Mouse (Mus musculus) induced T-regulatory cell, adult 2 months (primary cell): ENCODE data around the gene Olfr1036.
"Not testable (repeated sequence)": the region's sequence is repeated elsewhere in the genome, so short reads cannot be mapped to it uniquely, and the experiment has no call there.

ENCODE experiments used
- DNase-seq: peaks from one replicate; pipeline ENCODE4 v3.0.0-alpha.2; 2012; ENCODE audit warnings: low read depth

Olfr1036 gene

DNA sequence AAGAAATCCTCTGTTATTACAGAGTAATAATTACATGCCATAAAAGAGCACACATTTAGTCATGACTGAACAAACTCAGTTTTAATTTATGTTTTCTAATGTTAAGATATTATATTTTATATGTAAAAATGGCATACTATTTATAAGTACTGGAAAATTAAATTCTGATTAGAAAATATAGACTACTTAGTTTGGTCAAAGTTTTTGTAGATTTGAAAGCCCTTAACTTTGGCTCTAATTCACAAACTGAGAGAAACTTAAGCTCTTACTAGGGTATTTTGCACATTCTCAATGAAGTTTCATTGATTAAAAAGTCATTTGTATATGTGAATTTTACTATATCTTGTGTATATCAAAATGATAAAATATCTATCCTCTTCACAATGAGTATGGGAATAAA, at the start of gene Olfr1036:
Olfr1036 (plus strand) TSS at position 301 of the 400 bp plus-strand sequence.
- not testable (repeated sequence) for DNase-seq

DNA sequence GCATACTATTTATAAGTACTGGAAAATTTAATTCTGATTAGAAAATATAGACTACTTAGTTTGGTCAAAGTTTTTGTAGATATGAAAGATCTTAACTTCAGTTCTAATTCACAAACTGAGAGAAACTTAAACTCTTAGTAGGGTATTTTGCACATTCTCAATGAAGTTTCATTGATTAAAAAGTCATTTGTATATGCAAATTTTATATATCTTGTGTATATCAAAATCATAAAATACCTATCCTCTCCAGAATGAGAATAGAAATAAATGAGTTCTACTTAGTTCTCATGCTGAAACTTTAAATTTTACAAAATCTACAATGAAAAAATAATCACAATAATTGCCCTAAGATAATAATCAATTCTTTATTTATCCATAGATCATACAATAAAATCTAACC, 28.2 kb upstream of the Olfr1036 start, which contains the start of gene Olfr1034:
Olfr1034 (plus strand) TSS at position 301 of the 400 bp plus-strand sequence.
- DNase-seq = no peak

DNA sequence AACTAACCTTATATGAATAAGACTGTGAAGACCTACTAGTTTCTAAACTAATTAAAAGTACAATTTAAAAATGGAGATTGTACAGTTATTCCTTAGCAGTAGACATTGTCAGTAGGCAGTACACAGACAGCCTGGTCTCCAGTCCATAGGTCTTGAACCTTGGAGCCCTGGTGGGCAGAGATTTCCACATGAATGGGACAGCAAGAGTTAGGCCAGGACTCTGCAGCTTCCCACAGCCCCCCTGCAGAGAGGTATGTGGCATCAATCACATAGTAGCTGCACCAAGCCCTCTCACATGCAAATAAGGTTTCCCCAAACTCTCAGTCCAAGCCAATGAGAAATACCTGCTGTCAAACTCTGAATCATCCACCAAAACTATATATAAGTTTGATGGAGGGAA, 23.0 kb upstream of the Olfr1036 start:
- not testable (repeated sequence) for DNase-seq

DNA sequence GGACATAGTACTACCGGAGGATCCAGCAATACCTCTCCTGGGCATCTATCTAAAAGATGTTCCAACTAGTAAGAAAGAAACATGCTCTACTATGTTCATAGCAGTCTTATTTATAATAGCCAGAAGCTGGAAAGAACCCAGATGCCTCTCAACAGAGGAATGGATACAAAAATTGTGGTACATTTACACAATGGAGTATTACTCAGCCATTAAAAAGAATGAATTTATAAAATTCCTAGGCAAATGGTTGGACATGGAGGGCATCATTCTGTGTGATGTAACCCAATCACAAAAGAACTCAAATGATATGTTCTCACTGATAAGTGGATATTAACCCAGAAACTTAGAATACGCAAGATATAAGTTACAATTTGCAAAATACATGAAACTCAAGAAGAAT, 10.0 kb upstream of the Olfr1036 start:
- not testable (repeated sequence) for DNase-seq

DNA sequence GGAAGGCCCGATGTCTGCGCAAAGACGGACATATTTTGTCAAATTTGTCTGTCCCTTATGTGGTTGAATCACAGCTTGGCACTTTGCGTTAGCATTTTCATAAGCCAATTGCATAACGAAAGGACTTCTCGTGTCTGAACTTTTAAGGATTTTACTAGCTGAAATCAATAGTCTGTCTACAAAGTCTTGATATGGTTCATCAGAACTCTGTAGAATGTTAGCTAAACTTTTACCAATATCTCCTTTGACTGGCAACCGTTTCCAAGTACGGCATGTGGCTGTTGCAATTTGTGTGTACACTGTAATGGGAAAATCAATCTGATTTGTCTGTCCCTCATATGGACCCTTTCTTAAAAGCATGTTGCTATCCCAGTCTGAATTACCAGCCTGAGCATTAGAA, 3.6 kb upstream of the Olfr1036 start:
- DNase-seq = no peak

DNA sequence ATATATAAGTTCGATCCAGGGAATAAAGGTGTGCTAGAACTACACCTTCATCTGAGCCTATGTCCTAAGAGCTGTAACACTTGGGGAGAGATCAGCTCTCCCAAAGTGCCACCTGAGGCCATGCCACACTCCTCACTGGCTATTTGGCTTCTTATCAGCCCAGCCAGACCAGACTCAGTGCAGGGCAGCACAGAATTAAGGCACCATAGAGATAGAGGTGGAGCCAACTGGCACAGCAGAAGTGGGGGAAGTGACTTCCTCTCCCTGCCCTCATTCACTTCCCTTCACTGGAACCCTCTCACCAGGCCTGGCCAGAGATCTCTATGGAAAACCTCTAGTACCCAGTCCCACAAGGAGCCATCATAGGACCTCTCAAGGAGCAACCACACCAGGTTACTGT, 6.7 kb downstream of the Olfr1036 start:
- DNase-seq = not testable (repeated sequence)

DNA sequence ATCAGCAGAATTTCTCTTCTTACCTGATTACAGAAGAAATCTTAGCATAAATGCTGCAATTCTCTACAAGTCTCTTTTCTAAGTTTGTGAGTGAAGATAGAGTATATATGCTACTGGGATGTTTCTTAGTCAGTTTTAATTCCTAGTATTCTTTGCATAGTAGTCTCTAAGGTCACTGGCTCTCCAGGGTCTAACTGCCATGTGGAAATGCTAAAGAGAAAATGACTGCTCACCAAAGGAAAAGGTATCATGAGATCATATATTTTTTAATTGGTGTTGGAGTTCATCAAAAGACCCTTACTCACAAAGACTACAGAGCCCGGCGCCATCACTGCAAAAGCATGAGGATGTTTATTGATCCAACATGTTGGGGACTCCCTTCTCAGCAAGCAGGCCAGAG, 13.5 kb downstream of the Olfr1036 start, which contains the start of gene Olfr1037:
Olfr1037 (minus strand) TSS at position 101 of the 400 bp plus-strand sequence.
- DNase-seq = no peak
